In the genomic region with DNA sequence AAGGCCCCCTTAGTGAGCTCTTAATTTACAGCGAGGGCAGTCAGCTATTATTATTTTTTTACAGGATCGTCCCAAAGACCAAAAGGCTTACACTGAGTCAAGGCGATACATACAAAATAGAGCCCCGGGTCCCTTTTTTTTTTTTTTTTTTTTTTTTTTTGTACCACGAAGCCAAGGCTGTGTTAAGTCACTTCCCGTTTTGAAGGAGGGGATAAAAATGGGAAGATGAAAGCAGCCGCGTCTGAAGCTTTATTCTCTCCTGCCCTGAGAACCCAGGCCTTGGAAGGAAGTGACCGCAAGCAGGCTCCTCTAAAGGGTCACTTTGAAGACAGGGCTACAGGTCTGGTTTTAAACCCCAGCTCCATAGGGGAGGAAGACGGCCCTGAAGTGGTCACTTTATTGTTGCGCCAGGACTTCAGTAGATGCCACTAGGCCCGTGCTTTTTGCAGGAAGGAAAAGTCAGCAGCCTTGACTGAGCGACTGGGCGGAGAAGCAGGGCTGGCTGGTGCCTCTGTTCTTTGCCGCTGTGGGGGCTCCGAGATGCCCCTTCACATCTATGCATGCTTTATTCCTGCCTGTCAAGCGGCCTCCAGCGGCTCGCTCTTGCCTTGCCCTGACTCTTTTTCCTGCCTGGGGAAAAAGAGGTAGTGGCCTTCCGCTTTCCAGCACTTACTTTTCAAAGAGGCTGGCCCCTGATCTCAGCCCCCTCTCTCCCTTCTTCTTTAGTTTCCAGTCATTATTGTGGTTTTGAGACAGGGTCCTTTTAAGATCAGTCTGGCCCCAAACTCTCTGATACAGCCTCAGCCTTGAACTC, we compare ENCODE assay signal across 8 mouse cellular contexts. TPM values are rescaled to one million over a fixed set of nuclear protein-coding genes. Genes with fewer than 3 reads are reported as not detected.
DNase-seq lines count a peak whose midpoint lies in the region; ATAC-seq lines count a peak whose summit lies in the region.
"Had no signal": no experiment of that assay in that cellular context is flagged by ENCODE, and none has a peak within 500 bp of the region (broad histone marks: within the 10 kb centered on the region; RNA-seq: fewer than 3 reads in every experiment).

No protein-coding gene starts in this region.

- H3K4me3 ChIP-seq in liver, embryonic 11.5 days (ENCODE audit: low read depth, low read length), result no peak overlapping the region
- H3K4me3 ChIP-seq in hindbrain, embryonic 16.5 days (ENCODE audit: low read length), result no peak overlapping the region
- H3K4me3 ChIP-seq in midbrain, embryonic 16.5 days (ENCODE audit: low read depth, low read length), result no peak overlapping the region

- ATAC-seq in liver, embryonic 11.5 days (replicated peaks; ENCODE audit: low FRiP score), result no peak
- peak; percentile 60 for ATAC-seq in common myeloid progenitor, adult 5-6 weeks (replicated peaks; ENCODE audit: low read depth, poor library complexity, severe bottlenecking)
- ATAC-seq in hindbrain, embryonic 16.5 days, result no peak
- ATAC-seq in midbrain, embryonic 16.5 days, result no peak; the same call in 1 of the 2 replicates

- H3K4me1 ChIP-seq in liver, embryonic 11.5 days (replicated peaks; ENCODE audit: control insufficient read depth, insufficient read depth, low read length), result no peaks in the 10 kb centered on the region
- H3K4me1 ChIP-seq in hindbrain, embryonic 16.5 days (ENCODE audit: control insufficient read depth, insufficient read depth, low read depth, low read length), result no peaks in the 10 kb centered on the region
- peaks cover 4% of the 10 kb centered on the region; the same call in 1 of the 2 replicates for H3K4me1 ChIP-seq in midbrain, embryonic 16.5 days (ENCODE audit: control insufficient read depth, insufficient read depth, low read length)

- H3K4me2 ChIP-seq in liver, embryonic 11.5 days, result peak overlapping the region; percentile 30
- H3K4me2 ChIP-seq in hindbrain, embryonic 16.5 days (ENCODE audit: low read length), result no peak overlapping the region
- 0 out of 2 replicates have a peak overlapping the region, but pooled peaks have one; percentile 17 for H3K4me2 ChIP-seq in midbrain, embryonic 16.5 days (ENCODE audit: low read length)

- H3K27ac ChIP-seq in liver, embryonic 11.5 days (ENCODE audit: low read depth, low read length), result no peak overlapping the region
- H3K27ac ChIP-seq in hindbrain, embryonic 16.5 days (ENCODE audit: low read depth, low read length), result no peak overlapping the region
- no peak overlapping the region for H3K27ac ChIP-seq in midbrain, embryonic 16.5 days (ENCODE audit: low read length)

- H3K9ac ChIP-seq in liver, embryonic 11.5 days (ENCODE audit: low read depth, low read length), result no peak overlapping the region
- peak overlapping the region; percentile 17; the same call in 1 of the 2 replicates for H3K9ac ChIP-seq in hindbrain, embryonic 16.5 days (ENCODE audit: low read depth, low read length)
- H3K9ac ChIP-seq in midbrain, embryonic 16.5 days (ENCODE audit: low read depth, low read length), result 0 out of 2 replicates have a peak overlapping the region, but pooled peaks have one; percentile 25

- no peak for DNase-seq in liver, embryonic 11.5 days (ENCODE audit: low spot score)
- no peak for DNase-seq in liver
- no peak for DNase-seq in urinary bladder, adult 2 months (ENCODE audit: low spot score)
- DNase-seq in urinary bladder, postnatal 4 days (ENCODE audit: low spot score in 2 of 2), result no peak

- H3K36me3 ChIP-seq in liver, embryonic 11.5 days (ENCODE audit: control insufficient read depth, insufficient read depth, low read length), result no peaks in the 10 kb centered on the region
- no peaks in the 10 kb centered on the region for H3K36me3 ChIP-seq in hindbrain, embryonic 16.5 days (ENCODE audit: control insufficient read depth, insufficient read depth, low read length)
- no peaks in the 10 kb centered on the region for H3K36me3 ChIP-seq in midbrain, embryonic 16.5 days (ENCODE audit: control insufficient read depth, insufficient read depth, low read length)

- no peaks in the 10 kb centered on the region; the same call in 1 of the 2 replicates for H3K27me3 ChIP-seq in liver, embryonic 11.5 days (replicated peaks; ENCODE audit: control insufficient read depth, insufficient read depth, low read length)
- H3K27me3 ChIP-seq in hindbrain, embryonic 16.5 days (replicated peaks; ENCODE audit: control insufficient read depth, insufficient read depth, low read length), result no peaks in the 10 kb centered on the region
- no peaks in the 10 kb centered on the region for H3K27me3 ChIP-seq in midbrain, embryonic 16.5 days (ENCODE audit: control insufficient read depth, insufficient read depth, low read depth, low read length)

- H3K9me3 ChIP-seq in liver, embryonic 11.5 days (ENCODE audit: control insufficient read depth, low read length), result no peaks in the 10 kb centered on the region
- H3K9me3 ChIP-seq in hindbrain, embryonic 16.5 days (ENCODE audit: control insufficient read depth, low read length), result no peaks in the 10 kb centered on the region
- H3K9me3 ChIP-seq in midbrain, embryonic 16.5 days (replicated peaks; ENCODE audit: control insufficient read depth, low read length, poor library complexity, severe bottlenecking), result no peaks in the 10 kb centered on the region

- 22% methylated on average over 20 of the region's 20 CpGs for WGBS in liver, embryonic 11.5 days
- 27% methylated on average over 20 of the region's 20 CpGs for WGBS in hindbrain, embryonic 16.5 days
- WGBS in midbrain, embryonic 16.5 days, result 16% methylated on average over 20 of the region's 20 CpGs

RNA-seq across cellular contexts. Expression of gene Efhd1, which starts 17.6 kb away (rescaled TPM):
- not detected in 2 replicates for polyA plus RNA-seq in liver, embryonic 11.5 days (2014; fragmentation: Nextera tagmentation; extraction: Ambion mirVana)
- total RNA-seq in common myeloid progenitor, adult 5-6 weeks (2017), result not detected in 2 replicates
- polyA plus RNA-seq in hindbrain, embryonic 16.5 days (2015; fragmentation: Nextera tagmentation; extraction: Ambion mirVana), result 2.5 and 2.8 TPM in 2 replicates
- polyA plus RNA-seq in midbrain, embryonic 16.5 days (2015; fragmentation: Nextera tagmentation; extraction: Ambion mirVana), result 0.36 and 1.4 TPM in 2 replicates
- polyA plus RNA-seq in urinary bladder, adult 2 months (2012; rRNA removed), result 4.9 TPM in 2 replicates
- total RNA-seq: liver, adult 2 months had no signal

RNA-seq across cellular contexts. Expression of gene Gigyf2, which starts 45.0 kb away (rescaled TPM):
- polyA plus RNA-seq in liver, embryonic 11.5 days (2014; fragmentation: Nextera tagmentation; extraction: Ambion mirVana), result 35.1 and 40.4 TPM in 2 replicates
- total RNA-seq in common myeloid progenitor, adult 5-6 weeks (2017), result 134 and 174 TPM in 2 replicates
- polyA plus RNA-seq in hindbrain, embryonic 16.5 days (2015; fragmentation: Nextera tagmentation; extraction: Ambion mirVana), result 63.2 and 64.6 TPM in 2 replicates
- 66.4 and 75.4 TPM in 2 replicates for polyA plus RNA-seq in midbrain, embryonic 16.5 days (2015; fragmentation: Nextera tagmentation; extraction: Ambion mirVana)
- polyA plus RNA-seq in urinary bladder, adult 2 months (2012; rRNA removed), result 30.7 and 40.0 TPM in 2 replicates
